Mouse (Mus musculus) myocyte (in vitro differentiated cells): ENCODE results near the gene Nfatc2.

ENCODE experiments used
- CEBPB ChIP-seq: IDR thresholded peaks from 2 replicates; pipeline ENCODE4 v1.6.1; 2011; ENCODE audit warnings: mild to moderate bottlenecking, moderate library complexity; ENCODE audit not compliant: poor library complexity, insufficient read depth, severe bottlenecking
- E2F4 ChIP-seq: IDR thresholded peaks from one replicate; pipeline ENCODE4 v1.6.1; 2011; ENCODE audit warnings: mild to moderate bottlenecking, control low read depth, moderate library complexity; ENCODE audit not compliant: insufficient read depth
- MYOG ChIP-seq, 3 experiments: IDR thresholded peaks; one replicate each; pipeline ENCODE4 v1.6.1; 2011; ENCODE audit warnings: control low read depth in 2 of 3, low read depth in 2 of 3, mild to moderate bottlenecking in 2 of 3; ENCODE audit not compliant: insufficient read length in 2 of 3, control insufficient read depth in 1 of 3, insufficient read depth in 1 of 3
- POLR2A ChIP-seq: IDR thresholded peaks from one replicate; pipeline ENCODE4 v1.6.1; 2011; ENCODE audit warnings: low read depth, mild to moderate bottlenecking, control low read depth, moderate library complexity; ENCODE audit not compliant: insufficient read length
- TCF12 ChIP-seq: IDR thresholded peaks from one replicate; pipeline ENCODE4 v1.6.1; 2011; ENCODE audit warnings: mild to moderate bottlenecking, control low read depth; ENCODE audit not compliant: poor library complexity, insufficient read depth, severe bottlenecking
- TCF3 ChIP-seq: IDR thresholded peaks from one replicate; pipeline ENCODE4 v1.6.1; 2011; ENCODE audit warnings: low read depth, control low read depth; ENCODE audit not compliant: insufficient read length

DNA sequence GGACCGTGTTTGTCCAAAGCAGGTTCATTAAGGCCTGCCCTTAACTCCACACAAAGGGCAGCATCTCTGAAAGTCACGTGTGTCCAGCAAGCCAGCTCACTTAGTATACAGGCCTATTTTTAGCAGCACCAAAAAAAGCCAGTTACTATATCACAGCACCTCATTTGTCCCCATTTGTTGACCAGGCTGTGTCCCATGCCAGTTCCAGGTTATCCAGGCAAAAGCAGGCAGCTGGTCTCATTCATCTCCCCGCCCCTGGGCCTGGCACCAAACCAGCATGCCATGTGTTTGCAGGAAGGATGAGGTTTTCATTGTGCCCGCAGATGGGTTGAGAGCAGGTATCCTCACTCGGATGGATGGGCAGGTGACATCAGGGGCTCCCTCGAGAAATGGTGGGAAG lies 16.6 kb downstream of the Nfatc2 start:
- TF ChIP-seq CEBPB = no peak
- no peak for TF ChIP-seq E2F4
- TF ChIP-seq MYOG (IDR thresholded peaks at IDR 0.05; ENCODE audit: control insufficient read depth in 1 of 3, insufficient read depth in 1 of 3, insufficient read length in 2 of 3, low read depth in 2 of 3) = peak in 1 of 3 experiments; percentile 79
- TF ChIP-seq TCF3 = no peak
- no peak for TF ChIP-seq POLR2A
- no peak for TF ChIP-seq TCF12
